Mouse (Mus musculus): ENCODE results near the gene Ube2q2.

- no peak for TF ChIP-seq CTCF (IDR thresholded peaks at IDR 0.05; ENCODE audit: borderline replicate concordance, insufficient read depth, low read length)
- TF ChIP-seq POLR2A (IDR thresholded peaks at IDR 0.05; ENCODE audit: low read depth, low read length): no peak
Measured at GRCm38 (mm10) chr9:55229010-55229409, 80.4 kb downstream of the Ube2q2 start.

Data from embryonic fibroblast, embryonic 13.5 days (primary cell).